Mouse (Mus musculus): ENCODE data around the gene Vmn2r51. TPM values are rescaled to one million over a fixed set of nuclear protein-coding genes. Genes with fewer than 3 reads are reported as not detected.

Vmn2r51 gene
- not detected in 4 replicates for total RNA-seq (2023; ENCODE audit: inconsistent age)

GRCm38 (mm10) chr7:10105641-10106040 lies at the start of gene Vmn2r51:
Vmn2r51 (minus strand) TSS chr7:10105741.

GRCm38 (mm10) chr7:10053196-10053595 lies 52.3 kb downstream of the Vmn2r51 start, which contains the start of gene Vmn2r50:
Vmn2r50 (minus strand) TSS chr7:10053296.

Other genes starting within 250 kb of the Vmn2r51 start
- not detected in 4 replicates for gene Vmn2r48, start 152.2 kb downstream of the Vmn2r51 start, total RNA-seq (2023; ENCODE audit: inconsistent age)
- gene Vmn2r49, start 113.5 kb downstream of the Vmn2r51 start, total RNA-seq (2023; ENCODE audit: inconsistent age): not detected in 4 replicates
- not detected in 4 replicates for gene Vmn2r50, start 52.4 kb downstream of the Vmn2r51 start, total RNA-seq (2023; ENCODE audit: inconsistent age)
- 0.06 to 0.16 TPM (median 0.09 TPM) in 3 of 4 replicates, not detected in the other for gene Vmn2r52, start 70.8 kb upstream of the Vmn2r51 start, total RNA-seq (2023; ENCODE audit: inconsistent age)
- not detected in 4 replicates for gene Vmn1r66, start 172.3 kb upstream of the Vmn2r51 start, total RNA-seq (2023; ENCODE audit: inconsistent age)

Data from B cell, adult (primary cell).